Mouse (Mus musculus): ENCODE results near the gene Rgs6. TPM values are rescaled to one million over a fixed set of nuclear protein-coding genes. Genes with fewer than 3 reads are reported as not detected.

Gene Rgs6
- polyA plus RNA-seq (2012; rRNA removed), result 16.1 and 16.8 TPM in 2 replicates

- 92% methylated on average over 2 of the region's 2 CpGs for WGBS
- Histone ChIP-seq H3K27me3 (ENCODE audit: control insufficient read depth, insufficient read depth, low read length) (no peaks in the 10 kb centered on the region), H3K4me1 (ENCODE audit: control insufficient read depth, insufficient read depth, low read length) (no peaks in the 10 kb centered on the region), H3K27ac (ENCODE audit: insufficient read depth, low read length) (no peak within 1 kb of the TSS), H3K4me3 (replicated peaks; ENCODE audit: insufficient read depth, low read depth, low read length) (no peak within 1 kb of the TSS)
- DNase-seq, result no peak
- TF ChIP-seq CTCF (IDR thresholded peaks at IDR 0.05; ENCODE audit: borderline replicate concordance, insufficient read depth, low read depth, low read length) (no peak), POLR2A (IDR thresholded peaks at IDR 0.05; ENCODE audit: borderline replicate concordance, insufficient read depth, low read length) (no peak)
Measured at GRCm38 (mm10) chr12:82588017-82588416, at the start of gene Rgs6. Gene Rgs6 (plus strand): TSS chr12:82588292.

DNA sequence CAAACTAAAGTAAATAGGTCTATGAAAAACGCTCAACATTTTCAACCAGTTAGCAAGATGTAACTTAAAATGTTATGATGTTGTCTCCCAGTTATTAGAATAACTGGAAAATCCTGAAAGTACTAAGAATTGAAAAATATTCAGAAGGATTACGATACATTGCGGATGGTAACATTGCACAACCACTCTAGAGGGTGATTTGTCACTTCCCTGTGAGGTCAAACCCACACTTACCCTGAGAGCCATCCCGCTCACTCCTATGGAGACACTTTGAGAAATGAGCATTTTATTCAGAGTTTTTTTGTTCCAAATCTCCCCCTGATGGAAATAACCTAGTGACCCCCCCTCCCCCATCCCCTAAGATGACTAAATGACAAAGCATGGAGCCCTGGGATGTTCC lies 41.0 kb upstream of the Rgs6 start:
- 94% methylated on average over 4 of the region's 4 CpGs for WGBS
- Histone ChIP-seq H3K4me3 (replicated peaks; ENCODE audit: insufficient read depth, low read depth, low read length) (no peak overlapping the region), H3K27ac (ENCODE audit: insufficient read depth, low read length) (no peak overlapping the region), H3K4me1 (ENCODE audit: control insufficient read depth, insufficient read depth, low read length) (no peaks in the 10 kb centered on the region), H3K27me3 (ENCODE audit: control insufficient read depth, insufficient read depth, low read length) (no peaks in the 10 kb centered on the region)
- no peak for TF ChIP-seq POLR2A (IDR thresholded peaks at IDR 0.05; ENCODE audit: borderline replicate concordance, insufficient read depth, low read length)
- no peak for TF ChIP-seq CTCF (IDR thresholded peaks at IDR 0.05; ENCODE audit: borderline replicate concordance, insufficient read depth, low read depth, low read length)
- no peak for DNase-seq

DNA sequence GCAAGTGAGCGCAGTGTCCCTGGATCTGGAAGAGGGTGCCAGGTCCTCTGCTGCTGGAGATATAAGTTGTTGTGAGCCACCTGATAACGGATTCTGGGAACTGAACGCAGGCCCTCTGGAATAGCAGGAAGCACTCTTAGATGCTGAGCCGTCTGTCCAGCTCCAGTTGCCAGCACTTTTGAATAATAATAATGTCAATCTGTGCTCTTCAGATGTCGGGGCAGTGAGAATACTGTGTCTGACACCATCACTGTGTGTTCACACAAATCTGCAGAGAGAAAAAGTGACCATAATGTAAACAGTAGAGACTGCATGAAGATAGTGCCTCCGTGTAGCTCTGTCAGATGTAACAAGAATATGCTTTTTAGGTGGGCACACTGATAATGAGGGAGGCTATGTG lies 38.9 kb upstream of the Rgs6 start:
- H3K27ac ChIP-seq (ENCODE audit: insufficient read depth, low read length), result no peak overlapping the region
- 39% methylated on average over 6 of the region's 6 CpGs for WGBS
- H3K4me3 ChIP-seq (replicated peaks; ENCODE audit: insufficient read depth, low read depth, low read length), result no peak overlapping the region
- no peaks in the 10 kb centered on the region for H3K27me3 ChIP-seq (ENCODE audit: control insufficient read depth, insufficient read depth, low read length)
- TF ChIP-seq CTCF (IDR thresholded peaks at IDR 0.05; ENCODE audit: borderline replicate concordance, insufficient read depth, low read depth, low read length) (no peak), POLR2A (IDR thresholded peaks at IDR 0.05; ENCODE audit: borderline replicate concordance, insufficient read depth, low read length) (no peak)
- no peak for DNase-seq
- H3K4me1 ChIP-seq (ENCODE audit: control insufficient read depth, insufficient read depth, low read length), result no peaks in the 10 kb centered on the region

GRCm38 (mm10) chr12:82550076-82550475 lies 38.0 kb upstream of the Rgs6 start:
- 92% methylated on average over 7 of the region's 7 CpGs for WGBS
- Histone ChIP-seq H3K27me3 (ENCODE audit: control insufficient read depth, insufficient read depth, low read length) (no peaks in the 10 kb centered on the region), H3K27ac (ENCODE audit: insufficient read depth, low read length) (no peak overlapping the region), H3K4me1 (ENCODE audit: control insufficient read depth, insufficient read depth, low read length) (no peaks in the 10 kb centered on the region), H3K4me3 (replicated peaks; ENCODE audit: insufficient read depth, low read depth, low read length) (no peak overlapping the region)
- DNase-seq, result no peak
- TF ChIP-seq CTCF (IDR thresholded peaks at IDR 0.05; ENCODE audit: borderline replicate concordance, insufficient read depth, low read depth, low read length) (no peak), POLR2A (IDR thresholded peaks at IDR 0.05; ENCODE audit: borderline replicate concordance, insufficient read depth, low read length) (no peak)

DNA sequence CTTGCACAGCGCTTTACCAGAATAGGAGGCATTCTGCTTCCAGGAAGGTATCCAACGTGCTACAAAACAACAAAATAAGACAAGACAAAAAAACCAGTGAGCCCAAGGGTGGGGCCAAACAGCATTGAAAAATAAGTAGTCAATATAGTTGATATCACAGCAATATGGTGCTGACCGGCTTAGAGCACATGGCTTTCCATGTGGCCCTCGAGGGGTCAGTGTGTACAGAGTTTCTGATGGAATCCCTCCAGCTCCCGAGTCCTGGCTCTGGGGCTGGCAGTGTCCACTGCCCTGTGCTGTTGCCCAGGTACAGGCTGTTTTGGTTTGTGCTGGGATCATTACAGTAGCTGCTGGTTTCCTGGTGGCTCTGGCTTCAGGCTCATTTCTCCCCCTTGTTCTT lies 35.7 kb upstream of the Rgs6 start:
- Histone ChIP-seq H3K4me1 (ENCODE audit: control insufficient read depth, insufficient read depth, low read length) (no peaks in the 10 kb centered on the region), H3K27ac (ENCODE audit: insufficient read depth, low read length) (no peak overlapping the region), H3K27me3 (ENCODE audit: control insufficient read depth, insufficient read depth, low read length) (no peaks in the 10 kb centered on the region), H3K4me3 (replicated peaks; ENCODE audit: insufficient read depth, low read depth, low read length) (no peak overlapping the region)
- DNase-seq, result no peak
- TF ChIP-seq CTCF (IDR thresholded peaks at IDR 0.05; ENCODE audit: borderline replicate concordance, insufficient read depth, low read depth, low read length) (no peak), POLR2A (IDR thresholded peaks at IDR 0.05; ENCODE audit: borderline replicate concordance, insufficient read depth, low read length) (no peak)
- WGBS, result 76% methylated on average over 5 of the region's 5 CpGs

GRCm38 (mm10) chr12:82562916-82563315 lies 25.2 kb upstream of the Rgs6 start:
- no peak for DNase-seq
- Histone ChIP-seq H3K4me1 (ENCODE audit: control insufficient read depth, insufficient read depth, low read length) (no peaks in the 10 kb centered on the region), H3K27ac (ENCODE audit: insufficient read depth, low read length) (no peak overlapping the region), H3K4me3 (replicated peaks; ENCODE audit: insufficient read depth, low read depth, low read length) (no peak overlapping the region), H3K27me3 (ENCODE audit: control insufficient read depth, insufficient read depth, low read length) (no peaks in the 10 kb centered on the region)
- TF ChIP-seq POLR2A (IDR thresholded peaks at IDR 0.05; ENCODE audit: borderline replicate concordance, insufficient read depth, low read length) (no peak), CTCF (IDR thresholded peaks at IDR 0.05; ENCODE audit: borderline replicate concordance, insufficient read depth, low read depth, low read length) (no peak)

DNA sequence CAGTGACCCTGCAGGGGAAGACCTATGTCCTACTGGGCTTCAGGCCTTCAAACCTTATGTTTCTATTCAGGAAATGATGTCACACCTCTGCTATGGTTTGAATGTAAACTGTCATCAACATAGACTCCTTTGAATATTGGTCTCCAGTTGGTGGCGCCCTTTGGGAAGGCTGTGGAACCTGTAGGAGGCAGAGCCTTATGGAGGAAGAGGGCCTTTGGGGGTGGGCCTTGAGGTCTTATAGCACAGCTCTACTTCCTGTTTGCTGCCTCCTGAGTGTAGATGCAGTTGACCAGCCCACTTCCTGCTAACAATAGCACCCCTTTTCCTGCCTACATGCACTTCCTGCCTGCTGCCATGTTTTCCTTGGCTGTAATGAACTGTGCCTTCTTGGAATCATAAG lies 19.7 kb upstream of the Rgs6 start:
- WGBS, result 98% methylated on average over 1 of the region's 1 CpGs
- H3K4me1 ChIP-seq (ENCODE audit: control insufficient read depth, insufficient read depth, low read length), result no peaks in the 10 kb centered on the region
- no peak overlapping the region for H3K27ac ChIP-seq (ENCODE audit: insufficient read depth, low read length)
- TF ChIP-seq POLR2A (IDR thresholded peaks at IDR 0.05; ENCODE audit: borderline replicate concordance, insufficient read depth, low read length) (no peak), CTCF (IDR thresholded peaks at IDR 0.05; ENCODE audit: borderline replicate concordance, insufficient read depth, low read depth, low read length) (no peak)
- no peak overlapping the region for H3K4me3 ChIP-seq (replicated peaks; ENCODE audit: insufficient read depth, low read depth, low read length)
- H3K27me3 ChIP-seq (ENCODE audit: control insufficient read depth, insufficient read depth, low read length), result no peaks in the 10 kb centered on the region
- DNase-seq, result no peak

GRCm38 (mm10) chr12:82572706-82573105 lies 15.4 kb upstream of the Rgs6 start:
- TF ChIP-seq POLR2A (IDR thresholded peaks at IDR 0.05; ENCODE audit: borderline replicate concordance, insufficient read depth, low read length) (no peak), CTCF (IDR thresholded peaks at IDR 0.05; ENCODE audit: borderline replicate concordance, insufficient read depth, low read depth, low read length) (no peak)
- Histone ChIP-seq H3K27me3 (ENCODE audit: control insufficient read depth, insufficient read depth, low read length) (no peaks in the 10 kb centered on the region), H3K4me1 (ENCODE audit: control insufficient read depth, insufficient read depth, low read length) (no peaks in the 10 kb centered on the region), H3K27ac (ENCODE audit: insufficient read depth, low read length) (no peak overlapping the region), H3K4me3 (replicated peaks; ENCODE audit: insufficient read depth, low read depth, low read length) (no peak overlapping the region)
- DNase-seq, result no peak
- 87% methylated on average over 1 of the region's 1 CpGs for WGBS

Measured in cerebellum, adult 2 months (tissue).